Mouse (Mus musculus) heart, embryonic 11.5 days (tissue): ENCODE data around the gene Clasrp. TPM values are rescaled to one million over a fixed set of nuclear protein-coding genes. Genes with fewer than 3 reads are reported as not detected.
A peak's percentile ranks its signal among the peaks of the same experiment; 100 is the strongest.

Source experiments
- ATAC-seq: fragments of 200-750 bp; cut with Nextera tagmentation; replicated peaks from 2 replicates; pipeline ENCODE4 v1.8.0; 2017; ENCODE audit warnings: moderate library complexity; ENCODE audit not compliant: insufficient number of reproducible peaks, low FRiP score, low TSS enrichment
- H3K27ac ChIP-seq: fragments of 300-500 bp; sonication (generic); 2 replicates; pipeline ENCODE4 v1.5.1; 2014; ENCODE audit warnings: mild to moderate bottlenecking, low read depth, low read length
- H3K27me3 ChIP-seq: fragments of 300-500 bp; sonication (generic); 2 replicates; pipeline ENCODE4 v1.6.1; 2014; ENCODE audit warnings: mild to moderate bottlenecking, low read length, mixed read lengths; ENCODE audit not compliant: control insufficient read depth, insufficient read depth
- H3K36me3 ChIP-seq: fragments of 300-500 bp; sonication (generic); 2 replicates; pipeline ENCODE4 v1.6.1; 2014; ENCODE audit warnings: mild to moderate bottlenecking, low read length, moderate library complexity, mixed read lengths; ENCODE audit not compliant: control insufficient read depth, insufficient read depth
- H3K4me1 ChIP-seq: fragments of 300-500 bp; sonication (generic); 2 replicates; pipeline ENCODE4 v1.6.1; 2014; ENCODE audit warnings: low read length; ENCODE audit not compliant: control insufficient read depth, insufficient read depth
- H3K4me2 ChIP-seq: fragments of 300-500 bp; sonication (generic); 2 replicates; pipeline ENCODE4 v1.6.1; 2014; ENCODE audit warnings: mild to moderate bottlenecking, moderate library complexity
- H3K4me3 ChIP-seq: fragments of 300-500 bp; sonication (generic); 2 replicates; pipeline ENCODE4 v1.5.1; 2014; ENCODE audit warnings: low read depth, low read length
- H3K9ac ChIP-seq: fragments of 300-500 bp; sonication (generic); 2 replicates; pipeline ENCODE4 v1.6.1; 2014; ENCODE audit warnings: mild to moderate bottlenecking, low read depth, low read length, moderate library complexity
- H3K9me3 ChIP-seq: fragments of 300-500 bp; sonication (generic); replicated peaks from 2 replicates; pipeline ENCODE4 v1.6.1; 2016; ENCODE audit warnings: low read length; ENCODE audit not compliant: control insufficient read depth
- WGBS: fragments of 180-500 bp; shearing (Covaris S2); extraction: QIAGEN DNeasy Blood & Tissue Kit; methylation state at CpG from one replicate; pipeline ENCODE4 v1.1.7; 2014; ENCODE audit not compliant: insufficient replicate concordance; 5-methylcytosine and 5-hydroxymethylcytosine counted together
- polyA plus RNA-seq: library from polyadenylated mRNA; unstranded; fragments of >200 nt; fragmentation: Nextera tagmentation; extraction: Ambion mirVana; gene quantifications from 2 replicates; pipeline ENCODE4 v1.2.1, GENCODE M21; 2014

Clasrp gene
- polyA plus RNA-seq, 1 experiment from 2014 or later: 34.3 TPM

GRCm38 (mm10) chr7:19557982-19558900, 46.0 kb downstream of the Clasrp start:
- Histone ChIP-seq H3K36me3 (0 out of 2 replicates have a peak, but pooled peaks cover 11% of the 10 kb centered on the region), H3K4me2 (no peak overlapping the region), H3K27me3 (no peaks in the 10 kb centered on the region), H3K27ac (no peak overlapping the region), H3K9me3 (no peaks in the 10 kb centered on the region), H3K4me3 (no peak overlapping the region), H3K9ac (no peak overlapping the region), H3K4me1 (peaks cover 40% of the 10 kb centered on the region)
- ATAC-seq: no peak
- 85% methylated on average over 6 of the region's 6 CpGs for WGBS

GRCm38 (mm10) chr7:19557086-19557485, 47.2 kb downstream of the Clasrp start:
- no peak overlapping the region for H3K4me3 ChIP-seq
- no peak overlapping the region for H3K9ac ChIP-seq
- no peak for ATAC-seq
- 0 out of 2 replicates have a peak overlapping the region, but pooled peaks have one; percentile 15 for H3K27ac ChIP-seq
- no peaks in the 10 kb centered on the region for H3K27me3 ChIP-seq
- peaks cover 13% of the 10 kb centered on the region; the same call in 1 of the 2 replicates for H3K36me3 ChIP-seq
- 77% methylated on average over 2 of the region's 2 CpGs for WGBS
- peak overlapping the region; percentile 19; the same call in 1 of the 2 replicates for H3K4me2 ChIP-seq
- H3K4me1 ChIP-seq: peaks cover 39% of the 10 kb centered on the region
- H3K9me3 ChIP-seq: no peaks in the 10 kb centered on the region

- no peak overlapping the region for H3K27ac ChIP-seq
- H3K9me3 ChIP-seq: no peaks in the 10 kb centered on the region
- no peak overlapping the region for H3K9ac ChIP-seq
- ATAC-seq: no peak
- no peaks in the 10 kb centered on the region for H3K27me3 ChIP-seq
- H3K4me1 ChIP-seq: peaks cover 22% of the 10 kb centered on the region
- 87% methylated on average over 1 of the region's 1 CpGs for WGBS
- peaks cover 13% of the 10 kb centered on the region; the same call in 1 of the 2 replicates for H3K36me3 ChIP-seq
- H3K4me3 ChIP-seq: no peak overlapping the region
- H3K4me2 ChIP-seq: no peak overlapping the region
Measured at GRCm38 (mm10) chr7:19554168-19554567, 50.1 kb downstream of the Clasrp start.

- peaks cover 13% of the 10 kb centered on the region; the same call in 1 of the 2 replicates for H3K36me3 ChIP-seq
- WGBS: 52% methylated on average over 2 of the region's 2 CpGs
Measured at GRCm38 (mm10) chr7:19552443-19552842, 51.8 kb downstream of the Clasrp start.

GRCm38 (mm10) chr7:19551634-19552033, 52.7 kb downstream of the Clasrp start:
- H3K4me1 ChIP-seq: peaks cover 10% of the 10 kb centered on the region

More at GRCm38 (mm10) chr7:19552443-19552842, 51.8 kb downstream of the Clasrp start:
- no peaks in the 10 kb centered on the region for H3K9me3 ChIP-seq
- peaks cover 12% of the 10 kb centered on the region for H3K4me1 ChIP-seq
- no peak overlapping the region for H3K4me3 ChIP-seq
- H3K27me3 ChIP-seq: no peaks in the 10 kb centered on the region
- no peak overlapping the region for H3K4me2 ChIP-seq
- H3K9ac ChIP-seq: no peak overlapping the region
- H3K27ac ChIP-seq: no peak overlapping the region
- ATAC-seq: no peak

GRCm38 (mm10) chr7:19549394-19549793, 54.9 kb downstream of the Clasrp start:
- no peak overlapping the region for H3K27ac ChIP-seq
- no peak for ATAC-seq
- no peaks in the 10 kb centered on the region for H3K27me3 ChIP-seq
- H3K36me3 ChIP-seq: peaks cover 8% of the 10 kb centered on the region; the same call in 1 of the 2 replicates
- no peaks in the 10 kb centered on the region for H3K9me3 ChIP-seq
- no peak overlapping the region for H3K9ac ChIP-seq
- 86% methylated on average over 10 of the region's 10 CpGs for WGBS
- H3K4me1 ChIP-seq: peaks cover 13% of the 10 kb centered on the region
- no peak overlapping the region for H3K4me2 ChIP-seq
- H3K4me3 ChIP-seq: no peak overlapping the region

More at GRCm38 (mm10) chr7:19551634-19552033, 52.7 kb downstream of the Clasrp start:
- H3K27me3 ChIP-seq: no peaks in the 10 kb centered on the region
- H3K9me3 ChIP-seq: no peaks in the 10 kb centered on the region
- no peak overlapping the region for H3K9ac ChIP-seq
- no peak overlapping the region for H3K4me3 ChIP-seq
- no peak overlapping the region for H3K4me2 ChIP-seq
- H3K27ac ChIP-seq: no peak overlapping the region
- H3K36me3 ChIP-seq: peaks cover 13% of the 10 kb centered on the region; the same call in 1 of the 2 replicates
- ATAC-seq: no peak
- 95% methylated on average over 5 of the region's 5 CpGs for WGBS

GRCm38 (mm10) chr7:19547344-19547969, 56.8 kb downstream of the Clasrp start:
- H3K27me3 ChIP-seq: no peaks in the 10 kb centered on the region
- no peak for ATAC-seq
- no peak overlapping the region for H3K9ac ChIP-seq
- H3K4me1 ChIP-seq: peaks cover 18% of the 10 kb centered on the region
- no peak overlapping the region for H3K27ac ChIP-seq
- H3K4me2 ChIP-seq: no peak overlapping the region
- H3K36me3 ChIP-seq: peaks cover under 1% of the 10 kb centered on the region; the same call in 1 of the 2 replicates
- H3K9me3 ChIP-seq: no peaks in the 10 kb centered on the region
- 89% methylated on average over 2 of the region's 2 CpGs for WGBS
- no peak overlapping the region for H3K4me3 ChIP-seq

- Histone ChIP-seq H3K9ac (no peak overlapping the region), H3K36me3 (no peaks in the 10 kb centered on the region), H3K9me3 (no peaks in the 10 kb centered on the region), H3K4me3 (no peak overlapping the region), H3K4me1 (peaks cover 28% of the 10 kb centered on the region), H3K27ac (no peak overlapping the region), H3K4me2 (no peak overlapping the region), H3K27me3 (no peaks in the 10 kb centered on the region)
- ATAC-seq: no peak
- WGBS: 61% methylated on average over 3 of the region's 3 CpGs
Measured at GRCm38 (mm10) chr7:19546007-19546406, 58.3 kb downstream of the Clasrp start.
